Mouse (Mus musculus): ENCODE data around the gene Mllt6. TPM values are rescaled to one million over a fixed set of nuclear protein-coding genes. Genes with fewer than 3 reads are reported as not detected.
"Not testable (repeated sequence)": the region's sequence is repeated elsewhere in the genome, so short reads cannot be mapped to it uniquely, and the experiment has no call there.

The Mllt6 gene
- polyA plus RNA-seq, 1 experiment = 78.5 TPM

DNA sequence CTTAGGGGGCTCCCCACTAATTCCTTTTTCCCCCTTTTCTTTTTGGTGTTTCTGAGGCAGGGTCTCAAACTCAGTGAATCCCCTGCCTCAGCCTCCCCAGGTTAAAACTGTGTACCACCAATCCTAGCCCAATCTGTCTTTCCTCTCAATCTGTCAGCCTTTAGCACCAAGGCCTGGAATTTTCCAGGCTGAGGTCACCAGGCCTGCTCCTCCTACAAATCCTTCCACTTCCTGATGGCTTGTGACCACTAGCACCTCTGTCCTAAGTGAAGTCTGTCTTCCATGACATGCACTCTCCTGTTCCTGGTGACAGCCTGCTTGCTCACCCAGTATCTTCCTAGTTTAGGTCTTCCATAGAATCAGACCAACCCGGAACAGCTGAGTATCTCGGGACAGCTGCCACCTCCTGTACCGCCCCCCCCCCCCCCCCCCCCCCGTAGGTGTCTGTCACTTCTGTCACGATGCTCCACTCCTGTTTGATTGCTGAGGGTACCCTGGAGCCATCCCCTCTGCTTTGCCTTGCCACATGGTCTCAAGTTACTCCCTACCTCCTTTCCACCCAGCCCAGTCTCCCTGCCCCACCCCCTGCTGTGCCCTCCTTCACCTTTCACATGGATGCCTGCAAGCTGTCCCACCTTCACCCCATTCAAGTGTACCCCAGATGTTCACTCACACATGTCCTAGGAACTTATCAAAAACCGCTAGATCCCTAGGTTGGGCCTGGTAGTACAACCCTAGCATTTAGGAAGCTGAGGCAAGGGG is 5.8 kb upstream of the Mllt6 start:
- TF ChIP-seq CTCF (IDR thresholded peaks at IDR 0.05; ENCODE audit: extremely low read depth, insufficient read depth, low read length) (no peak), POLR2A (IDR thresholded peaks at IDR 0.05; ENCODE audit: extremely low read depth, insufficient read depth, low read length) (no peak)
- Histone ChIP-seq H3K4me3 (ENCODE audit: insufficient read depth, low read length) (no peak overlapping the region), H3K27ac (ENCODE audit: insufficient read depth, low read length) (no peak overlapping the region), H3K4me1 (ENCODE audit: control insufficient read depth, insufficient read depth, low read length) (peaks cover 8% of the 10 kb centered on the region; the same call in 1 of the 2 replicates)

DNA sequence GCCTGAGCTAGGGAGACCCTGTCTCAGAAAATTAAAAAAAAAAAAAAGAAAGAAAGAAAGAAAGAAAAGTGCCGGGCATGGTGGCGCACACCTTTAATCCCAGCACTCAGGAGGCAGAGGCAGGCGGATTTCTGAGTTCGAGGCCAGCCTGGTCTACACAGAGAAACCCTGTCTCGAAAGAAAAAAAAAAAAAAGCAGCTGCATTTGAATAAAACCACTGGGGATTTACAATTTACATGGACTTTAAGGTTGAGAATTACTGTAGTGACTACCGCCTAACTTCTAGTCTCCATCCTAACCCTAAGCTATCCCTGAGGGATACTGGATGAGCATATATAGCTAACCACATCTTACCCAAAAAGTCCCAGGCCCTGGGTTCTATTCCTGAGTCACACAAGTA is 5.2 kb upstream of the Mllt6 start:
- not testable (repeated sequence) for H3K4me1 ChIP-seq (ENCODE audit: control insufficient read depth, insufficient read depth, low read length); H3K27ac ChIP-seq (ENCODE audit: insufficient read depth, low read length); H3K4me3 ChIP-seq (ENCODE audit: insufficient read depth, low read length)

DNA sequence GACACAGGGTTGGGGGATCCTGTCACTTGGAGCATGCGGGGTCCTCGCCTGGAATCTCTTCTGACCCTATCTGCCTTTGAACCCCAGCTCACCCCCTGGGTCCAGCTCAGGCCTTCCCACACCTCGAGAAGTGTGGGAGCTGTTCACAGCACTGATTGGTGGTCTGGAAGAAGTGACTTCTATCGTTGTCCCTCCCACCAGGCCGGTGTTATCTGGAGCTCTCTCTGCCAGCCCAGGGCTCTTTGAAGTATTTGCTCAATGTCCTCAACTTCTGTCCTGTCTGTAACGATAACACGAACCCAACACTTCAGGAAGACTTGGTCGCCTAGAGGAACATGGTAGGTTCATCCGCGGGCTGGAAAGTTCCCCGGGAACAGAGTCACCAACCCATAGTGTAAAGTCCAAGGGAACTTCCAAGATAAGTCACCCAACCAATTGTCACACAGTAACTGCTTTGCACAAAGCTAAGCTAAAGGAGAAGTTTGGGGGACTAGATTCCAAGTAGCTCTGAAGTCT is 4.4 kb upstream of the Mllt6 start:
- H3K4me3 ChIP-seq (ENCODE audit: insufficient read depth, low read length) = peak overlapping the region; percentile 60; the same call in 1 of the 2 replicates
- TF ChIP-seq CTCF (IDR thresholded peaks at IDR 0.05; ENCODE audit: extremely low read depth, insufficient read depth, low read length) (no peak), POLR2A (IDR thresholded peaks at IDR 0.05; ENCODE audit: extremely low read depth, insufficient read depth, low read length) (no peak)
- no peak overlapping the region for H3K27ac ChIP-seq (ENCODE audit: insufficient read depth, low read length)
- peaks cover 8% of the 10 kb centered on the region; the same call in 1 of the 2 replicates for H3K4me1 ChIP-seq (ENCODE audit: control insufficient read depth, insufficient read depth, low read length)

DNA sequence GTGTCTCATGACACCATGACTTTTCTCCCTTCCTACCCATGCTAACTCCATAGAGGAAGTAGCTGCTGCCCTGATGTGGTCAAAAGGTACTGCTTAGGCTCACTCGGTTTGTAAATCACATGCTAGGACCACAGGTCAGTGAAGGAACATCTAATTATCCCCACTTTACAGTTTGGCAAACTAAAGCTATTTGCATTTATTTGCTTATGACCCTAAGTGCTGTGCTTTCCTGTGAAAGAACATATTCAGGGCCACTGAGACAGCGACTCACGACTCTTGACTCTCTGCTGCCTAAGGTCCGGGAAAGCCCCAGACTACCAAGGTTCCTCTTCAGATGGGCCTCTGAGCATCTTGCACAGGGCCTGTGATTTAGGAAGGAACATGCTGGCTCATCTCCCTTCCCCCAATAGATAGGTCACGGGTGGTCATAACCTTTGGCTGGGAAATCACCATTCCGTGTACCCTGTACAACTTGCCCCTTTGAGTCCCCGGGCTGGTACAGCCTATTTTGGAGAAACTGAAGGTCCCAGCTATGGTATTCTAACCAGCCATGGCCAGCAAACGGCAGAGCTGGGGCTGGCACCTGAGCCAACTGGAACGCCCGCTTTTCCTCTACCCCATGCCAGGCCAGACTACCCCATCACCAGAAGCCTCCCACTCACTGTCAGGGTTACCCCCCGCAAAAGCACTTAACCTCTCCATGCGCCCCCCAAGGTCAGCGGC is 3.8 kb upstream of the Mllt6 start:
- H3K4me3 ChIP-seq (ENCODE audit: insufficient read depth, low read length) = peak overlapping the region; percentile 60
- peak overlapping the region; percentile 91 for H3K27ac ChIP-seq (ENCODE audit: insufficient read depth, low read length)
- H3K4me1 ChIP-seq (ENCODE audit: control insufficient read depth, insufficient read depth, low read length) = peaks cover 8% of the 10 kb centered on the region; the same call in 1 of the 2 replicates
- no peak for TF ChIP-seq CTCF (IDR thresholded peaks at IDR 0.05; ENCODE audit: extremely low read depth, insufficient read depth, low read length)

DNA sequence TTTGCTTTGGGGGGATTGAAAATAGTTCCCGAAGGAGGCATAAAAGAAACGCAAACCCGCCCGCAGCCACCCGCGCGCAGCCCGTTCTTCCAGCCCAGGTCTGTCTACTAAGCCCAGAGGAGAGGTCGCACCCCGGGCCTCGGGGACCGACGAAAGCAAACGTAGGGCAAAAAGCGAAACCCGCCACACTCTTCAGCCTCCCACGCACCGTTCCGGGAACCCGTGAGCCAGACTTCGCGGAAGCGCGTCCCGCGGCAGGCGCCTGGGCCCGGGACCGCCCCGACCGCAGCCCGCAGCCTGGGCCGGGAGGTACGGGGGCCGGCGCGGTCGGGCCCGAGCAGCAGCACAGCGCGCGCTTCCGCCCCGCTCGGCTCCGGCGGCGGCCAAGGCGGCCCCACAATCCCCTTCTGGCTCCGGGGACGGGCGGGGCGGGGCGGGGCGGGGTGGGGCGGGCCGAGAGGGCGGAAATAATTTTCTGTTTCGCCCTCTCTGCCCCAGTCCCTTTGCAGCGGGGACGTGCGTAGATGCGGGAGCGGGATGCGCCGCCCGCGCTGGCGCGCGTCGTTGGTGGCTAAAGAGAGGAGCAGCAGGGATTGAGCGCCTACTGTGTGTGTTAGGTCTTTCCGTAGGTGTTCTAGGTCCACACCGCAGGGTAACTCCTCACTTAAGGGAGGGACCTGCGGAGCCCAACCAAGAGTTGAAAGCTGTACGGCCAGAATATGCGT is 3.1 kb upstream of the Mllt6 start:
- peak overlapping the region; percentile 91 for H3K27ac ChIP-seq (ENCODE audit: insufficient read depth, low read length)
- peak overlapping the region; percentile 60 for H3K4me3 ChIP-seq (ENCODE audit: insufficient read depth, low read length)
- 0 out of 2 replicates have a peak, but pooled peaks have one; percentile 27 for TF ChIP-seq POLR2A (IDR thresholded peaks at IDR 0.05; ENCODE audit: extremely low read depth, insufficient read depth, low read length)
- no peak for TF ChIP-seq CTCF (IDR thresholded peaks at IDR 0.05; ENCODE audit: extremely low read depth, insufficient read depth, low read length)
- peaks cover 8% of the 10 kb centered on the region; the same call in 1 of the 2 replicates for H3K4me1 ChIP-seq (ENCODE audit: control insufficient read depth, insufficient read depth, low read length)

DNA sequence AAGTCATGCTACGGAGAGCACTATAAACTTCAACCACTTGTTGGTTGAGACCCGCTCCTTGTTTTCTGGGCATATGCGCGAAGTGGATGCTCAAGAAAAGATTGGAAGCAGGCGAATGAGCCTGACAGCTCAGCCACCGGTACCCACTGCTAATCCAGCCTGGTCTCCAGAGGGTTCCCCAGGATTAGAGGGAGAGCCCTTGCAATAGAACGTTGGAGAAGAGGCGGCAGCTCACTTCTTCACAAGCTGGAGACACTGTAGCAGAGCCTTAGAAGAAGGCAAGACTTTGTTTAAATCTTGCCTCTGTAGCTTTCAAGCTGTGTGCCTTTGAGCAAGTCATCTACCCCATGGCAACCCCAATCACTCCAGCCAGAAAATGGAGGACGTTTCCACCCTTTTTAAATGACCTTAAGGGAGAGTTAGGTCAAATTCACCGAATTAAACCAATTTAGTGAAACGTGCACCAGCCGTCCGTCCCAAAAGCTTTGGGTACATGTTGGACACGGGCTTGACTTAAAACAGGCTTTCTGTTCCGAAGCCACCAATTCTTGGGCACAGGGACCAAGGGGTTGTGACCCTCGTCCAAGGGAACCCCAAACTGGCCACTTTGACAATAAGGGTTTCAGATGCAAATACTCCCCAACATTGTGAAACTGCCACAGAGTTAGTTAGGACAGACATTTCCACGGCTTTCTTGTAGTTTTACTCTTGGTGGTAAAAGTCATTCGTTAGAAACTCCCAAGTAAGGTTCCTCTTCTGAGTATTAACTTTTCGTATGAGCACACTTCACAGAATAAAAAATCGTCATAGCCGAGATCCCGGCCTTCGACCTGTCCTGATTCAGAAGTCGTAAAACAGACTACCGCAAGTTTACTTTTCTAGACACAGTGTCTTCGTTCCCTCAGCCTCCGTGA is 2.2 kb upstream of the Mllt6 start:
- peak overlapping the region; percentile 43; the same call in 1 of the 2 replicates for H3K27ac ChIP-seq (ENCODE audit: insufficient read depth, low read length)
- H3K4me1 ChIP-seq (ENCODE audit: control insufficient read depth, insufficient read depth, low read length) = peaks cover 8% of the 10 kb centered on the region; the same call in 1 of the 2 replicates
- TF ChIP-seq POLR2A (IDR thresholded peaks at IDR 0.05; ENCODE audit: extremely low read depth, insufficient read depth, low read length) = no peak
- H3K4me3 ChIP-seq (ENCODE audit: insufficient read depth, low read length) = peak overlapping the region; percentile 60

DNA sequence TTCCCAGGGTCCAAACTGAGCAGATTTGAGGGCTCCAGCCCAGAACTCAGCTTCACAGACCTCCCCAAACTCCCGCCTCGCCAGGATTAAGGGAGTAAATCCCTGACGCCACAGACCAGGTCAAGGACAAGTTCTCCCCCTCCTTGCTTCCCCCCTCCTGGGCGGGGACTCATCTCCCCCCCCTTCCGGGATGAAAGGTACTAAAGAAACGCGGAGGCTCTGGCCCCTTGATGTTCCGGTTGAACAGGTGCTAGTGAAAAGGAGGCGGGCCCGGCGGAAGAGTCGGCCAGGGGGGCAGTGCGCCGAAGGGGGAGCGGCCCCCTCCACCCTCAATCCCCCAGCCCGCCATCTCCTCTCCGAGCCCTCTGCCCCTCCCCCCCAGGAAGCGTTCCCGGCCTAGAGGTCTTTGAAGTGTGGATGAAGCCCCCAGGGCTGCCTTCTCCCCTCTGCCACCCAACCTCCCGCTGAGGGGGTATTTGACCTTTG is 1.5 kb upstream of the Mllt6 start:
- no peak overlapping the region for H3K27ac ChIP-seq (ENCODE audit: insufficient read depth, low read length)
- H3K4me3 ChIP-seq (ENCODE audit: insufficient read depth, low read length) = no peak overlapping the region
- TF ChIP-seq POLR2A (IDR thresholded peaks at IDR 0.05; ENCODE audit: extremely low read depth, insufficient read depth, low read length) (no peak), CTCF (IDR thresholded peaks at IDR 0.05; ENCODE audit: extremely low read depth, insufficient read depth, low read length) (no peak)
- peaks cover 8% of the 10 kb centered on the region; the same call in 1 of the 2 replicates for H3K4me1 ChIP-seq (ENCODE audit: control insufficient read depth, insufficient read depth, low read length)

DNA sequence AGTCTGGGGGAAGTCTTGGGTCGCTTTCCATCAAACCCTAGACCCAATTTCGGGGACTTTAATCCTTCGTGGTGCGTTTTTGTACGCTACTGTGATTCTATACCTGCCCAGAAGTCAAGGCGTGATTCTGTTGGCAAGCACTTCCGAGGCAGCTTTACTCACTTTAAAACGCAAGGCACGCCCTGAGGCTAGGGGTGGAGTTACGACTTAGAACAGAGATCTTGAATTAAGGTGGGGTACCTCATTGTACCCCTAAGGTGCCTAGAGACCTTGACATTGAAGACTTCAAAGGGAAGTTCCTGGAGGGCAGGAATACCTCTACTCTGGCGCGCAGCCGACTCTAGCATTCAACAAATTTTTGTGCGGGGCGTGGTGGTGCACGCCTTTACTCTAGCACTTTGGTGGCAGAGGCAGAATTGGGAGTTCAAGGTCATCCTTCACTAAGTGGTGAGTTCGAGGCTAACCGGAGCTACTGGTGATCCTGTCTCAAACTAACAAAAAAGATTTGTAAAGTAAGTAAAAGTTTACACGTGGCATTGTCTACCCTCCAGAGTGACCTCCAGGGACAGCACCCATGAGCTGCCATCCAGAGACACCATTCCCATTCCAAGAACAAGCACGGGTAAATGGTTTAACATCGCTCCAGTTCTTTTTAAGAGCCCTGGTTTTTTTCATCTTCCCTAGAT is 864 bp upstream of the Mllt6 start:
- H3K27ac ChIP-seq (ENCODE audit: insufficient read depth, low read length) = no peak overlapping the region; the same call in 1 of the 2 replicates
- peak overlapping the region; percentile 55 for H3K4me3 ChIP-seq (ENCODE audit: insufficient read depth, low read length)
- H3K4me1 ChIP-seq (ENCODE audit: control insufficient read depth, insufficient read depth, low read length) = peaks cover 8% of the 10 kb centered on the region; the same call in 1 of the 2 replicates
- no peak for TF ChIP-seq CTCF (IDR thresholded peaks at IDR 0.05; ENCODE audit: extremely low read depth, insufficient read depth, low read length)
- no peak for TF ChIP-seq POLR2A (IDR thresholded peaks at IDR 0.05; ENCODE audit: extremely low read depth, insufficient read depth, low read length)

Measured in cortical plate, adult 2 months (tissue).